Mouse (Mus musculus) heart, adult 2 months (tissue): ENCODE results near the gene Dtl.

ENCODE experiments used
- CTCF ChIP-seq: fragments of 200-600 bp; IDR thresholded peaks from 2 replicates; pipeline ENCODE4 v1.8.1; 2022; ENCODE audit warnings: antibody characterized with exemption, mild to moderate bottlenecking, moderate library complexity
- POLR2A ChIP-seq: fragments of 200-500 bp; IDR thresholded peaks from 2 replicates; pipeline ENCODE4 v1.6.1; 2011; ENCODE audit warnings: mild to moderate bottlenecking, low read depth, low read length, control low read depth; ENCODE audit not compliant: insufficient read depth

DNA sequence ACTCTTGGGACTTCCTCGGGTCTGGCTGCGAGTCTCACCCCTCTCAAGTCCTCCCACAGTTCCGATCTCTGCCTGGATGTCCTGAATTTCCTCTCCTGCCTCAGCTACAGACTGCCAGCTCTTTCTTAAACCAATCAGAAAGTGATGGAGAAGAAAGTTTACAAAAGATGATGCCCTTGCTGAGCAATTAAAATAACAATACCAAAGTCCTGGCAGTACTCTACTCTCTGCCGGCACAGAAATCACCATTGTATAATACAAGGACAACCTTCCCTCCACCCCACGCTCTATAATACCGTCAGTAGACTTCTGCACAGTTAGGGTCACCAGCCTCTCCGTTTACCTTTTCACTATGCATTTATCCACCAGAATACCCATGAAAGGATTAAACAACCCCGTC, 40.9 kb upstream of the Dtl start:
- TF ChIP-seq POLR2A (no peak), CTCF (no peak)
